Mouse (Mus musculus) liver, adult 2 months (tissue): ENCODE results near the gene Efcab6. TPM values are rescaled to one million over a fixed set of nuclear protein-coding genes. Genes with fewer than 3 reads are reported as not detected.

Experiments
- DNase-seq: peaks from one replicate; pipeline ENCODE4 v3.0.0-alpha.2; 2011; ENCODE audit warnings: low read depth, low spot score; ENCODE audit errors: extremely low read depth
- H3K27ac ChIP-seq: fragments of 200-500 bp; replicated peaks from 2 replicates; pipeline ENCODE4 v1.5.1; 2012; ENCODE audit warnings: low read depth, mild to moderate bottlenecking, control low read depth, inconsistent platforms, low read length; ENCODE audit not compliant: insufficient read depth
- H3K27me3 ChIP-seq: fragments of 200-500 bp; 2 replicates; pipeline ENCODE4 v1.6.1; 2012; ENCODE audit warnings: mild to moderate bottlenecking, moderate library complexity, low read length, inconsistent platforms; ENCODE audit not compliant: control insufficient read depth, insufficient read depth
- H3K36me3 ChIP-seq: fragments of 200-500 bp; 2 replicates; pipeline ENCODE4 v1.6.1; 2012; ENCODE audit warnings: low read length, inconsistent platforms; ENCODE audit not compliant: control insufficient read depth, insufficient read depth
- H3K4me1 ChIP-seq: fragments of 200-500 bp; 2 replicates; pipeline ENCODE4 v1.6.1; 2011; ENCODE audit warnings: low read length; ENCODE audit not compliant: control insufficient read depth, insufficient read depth
- H3K4me3 ChIP-seq: fragments of 200-500 bp; 2 replicates; pipeline ENCODE4 v1.5.1; 2011; ENCODE audit warnings: low read depth, mild to moderate bottlenecking, control low read depth, low read length, moderate library complexity; ENCODE audit not compliant: insufficient read depth
- H3K79me2 ChIP-seq: fragments of 200-500 bp; 2 replicates; pipeline ENCODE4 v1.6.1; 2012; ENCODE audit warnings: inconsistent platforms, mild to moderate bottlenecking, low read length, moderate library complexity; ENCODE audit not compliant: control insufficient read depth, insufficient read depth
- H3K9ac ChIP-seq: fragments of 200-500 bp; 2 replicates; pipeline ENCODE4 v1.6.1; 2012; ENCODE audit warnings: low read depth, mild to moderate bottlenecking, control low read depth, inconsistent platforms, low read length
- CTCF ChIP-seq: fragments of 200-500 bp; IDR thresholded peaks from 2 replicates; pipeline ENCODE4 v1.5.1; 2011; ENCODE audit warnings: low read depth, low read length, control low read depth
- POLR2A ChIP-seq: fragments of 200-500 bp; IDR thresholded peaks from 2 replicates; pipeline ENCODE4 v1.6.1; 2011; ENCODE audit warnings: low read length, control low read depth; ENCODE audit not compliant: insufficient read depth; ENCODE audit errors: extremely low read depth
- WGBS: fragments of 180-500 bp; shearing (Covaris S2); methylation state at CpG from one replicate; pipeline ENCODE4 v1.1.7; 2018; 5-methylcytosine and 5-hydroxymethylcytosine counted together
- polyA plus RNA-seq: library from polyadenylated mRNA; depleted of rRNA; stranded (reverse); fragments of >200 nt; gene quantifications from 2 replicates; pipeline ENCODE4 v1.2.3, GENCODE M21; 2012
- total RNA-seq: library from RNA; depleted of rRNA; stranded (reverse); fragments of >200 nt; gene quantifications from 2 replicates; pipeline ENCODE4 v1.2.3, GENCODE M21; 2014

Efcab6 gene
- total and polyA plus RNA-seq, 2 experiments, result not detected

DNA sequence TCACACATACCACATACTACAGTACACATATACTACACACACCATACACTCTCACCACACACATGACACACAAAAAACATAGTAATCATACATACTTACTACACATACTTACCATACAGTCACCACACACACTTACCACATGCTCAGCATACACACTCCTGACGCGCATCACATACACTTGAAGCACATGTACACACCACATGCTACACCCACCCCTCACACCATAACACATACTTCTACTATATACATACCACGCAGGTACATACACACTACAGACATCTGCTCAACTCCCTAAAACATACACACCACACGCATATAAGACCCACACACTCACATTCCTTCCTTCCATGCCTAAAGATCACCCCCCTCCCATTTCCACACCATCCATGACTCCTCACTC is 11.9 kb downstream of the Efcab6 start:
- WGBS, result 88% methylated on average over 4 of the region's 4 CpGs
- no peaks in the 10 kb centered on the region for H3K4me1 ChIP-seq
- TF ChIP-seq POLR2A (no peak), CTCF (no peak)
- no peak overlapping the region for H3K4me3 ChIP-seq
- H3K27me3 ChIP-seq, result no peaks in the 10 kb centered on the region; the same call in 1 of the 2 replicates
- H3K79me2 ChIP-seq, result no peaks in the 10 kb centered on the region
- no peak for DNase-seq
- no peak overlapping the region for H3K27ac ChIP-seq
- H3K36me3 ChIP-seq, result no peaks in the 10 kb centered on the region
- H3K9ac ChIP-seq, result no peak overlapping the region

DNA sequence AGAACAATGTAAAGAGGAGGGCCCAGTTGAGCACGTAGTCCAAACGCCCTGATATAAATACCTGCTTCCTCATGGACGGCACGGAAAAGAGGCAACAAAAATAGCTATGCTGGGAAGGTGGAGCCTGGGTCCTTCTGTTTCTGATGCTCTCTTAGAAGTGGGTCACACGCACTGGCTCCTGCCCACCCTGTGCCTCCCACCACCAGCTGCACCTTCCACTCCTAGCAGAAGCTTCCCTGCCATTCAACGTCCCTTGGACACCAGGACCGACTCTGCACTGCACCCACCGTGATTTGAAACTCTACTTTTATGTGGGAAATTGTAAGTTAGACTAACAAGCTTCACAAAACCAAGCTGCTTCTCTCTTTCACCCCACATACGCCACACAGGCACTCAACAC is 12.8 kb downstream of the Efcab6 start:
- no peak for DNase-seq
- Histone ChIP-seq H3K4me3 (no peak overlapping the region), H3K9ac (no peak overlapping the region), H3K36me3 (no peaks in the 10 kb centered on the region), H3K27ac (no peak overlapping the region), H3K4me1 (no peaks in the 10 kb centered on the region), H3K27me3 (no peaks in the 10 kb centered on the region; the same call in 1 of the 2 replicates), H3K79me2 (no peaks in the 10 kb centered on the region)
- TF ChIP-seq CTCF, result no peak
- TF ChIP-seq POLR2A, result no peak
- WGBS, result 73% methylated on average over 9 of the region's 9 CpGs

DNA sequence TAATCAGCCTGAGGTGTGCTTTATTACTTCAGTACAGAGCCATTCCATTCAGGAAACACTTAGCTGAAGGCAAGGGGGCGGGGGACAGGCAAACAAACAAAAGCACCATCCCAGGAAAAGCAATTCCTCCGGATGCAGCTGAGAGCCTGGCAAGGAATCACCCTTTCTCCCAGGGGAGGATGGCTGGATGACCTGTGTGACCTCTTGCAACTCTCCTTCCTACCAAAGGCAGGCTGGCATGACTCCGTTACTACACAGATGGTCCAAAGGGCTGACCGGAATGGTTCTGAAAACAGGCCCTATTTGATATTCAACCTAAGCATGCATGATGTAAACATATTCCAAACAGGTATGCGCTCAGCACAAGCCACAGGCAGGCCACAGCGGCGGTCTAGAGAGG is 15.6 kb downstream of the Efcab6 start:
- Histone ChIP-seq H3K36me3 (no peaks in the 10 kb centered on the region), H3K79me2 (no peaks in the 10 kb centered on the region), H3K9ac (no peak overlapping the region), H3K27ac (no peak overlapping the region), H3K4me1 (no peaks in the 10 kb centered on the region), H3K27me3 (no peaks in the 10 kb centered on the region; the same call in 1 of the 2 replicates), H3K4me3 (no peak overlapping the region)
- TF ChIP-seq POLR2A (no peak), CTCF (no peak)
- 69% methylated on average over 7 of the region's 7 CpGs for WGBS
- DNase-seq, result no peak

DNA sequence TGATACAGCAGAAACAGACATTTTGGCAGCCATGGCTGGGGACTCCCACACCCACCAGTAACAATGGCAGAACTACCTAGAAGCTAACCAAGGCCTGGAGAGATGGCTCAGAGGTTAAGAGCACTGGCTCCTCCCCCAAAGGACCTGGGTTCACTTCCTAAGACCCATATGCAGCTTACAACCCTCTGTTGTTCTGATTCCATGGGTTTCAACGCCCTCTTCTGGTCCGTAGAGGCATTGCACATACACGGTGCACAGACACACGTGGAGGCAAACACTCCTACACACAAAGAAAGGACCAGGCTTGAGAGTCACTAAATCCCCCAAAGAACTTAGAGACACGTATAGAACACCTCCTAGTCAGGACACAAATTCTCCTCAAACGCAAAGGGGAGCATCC is 19.6 kb downstream of the Efcab6 start:
- no peak for TF ChIP-seq CTCF
- no peak for TF ChIP-seq POLR2A
- Histone ChIP-seq H3K4me1 (no peaks in the 10 kb centered on the region), H3K9ac (no peak overlapping the region), H3K27me3 (no peaks in the 10 kb centered on the region), H3K27ac (no peak overlapping the region), H3K36me3 (no peaks in the 10 kb centered on the region), H3K79me2 (no peaks in the 10 kb centered on the region), H3K4me3 (no peak overlapping the region)
- WGBS, result 91% methylated on average over 6 of the region's 6 CpGs
- DNase-seq, result no peak

DNA sequence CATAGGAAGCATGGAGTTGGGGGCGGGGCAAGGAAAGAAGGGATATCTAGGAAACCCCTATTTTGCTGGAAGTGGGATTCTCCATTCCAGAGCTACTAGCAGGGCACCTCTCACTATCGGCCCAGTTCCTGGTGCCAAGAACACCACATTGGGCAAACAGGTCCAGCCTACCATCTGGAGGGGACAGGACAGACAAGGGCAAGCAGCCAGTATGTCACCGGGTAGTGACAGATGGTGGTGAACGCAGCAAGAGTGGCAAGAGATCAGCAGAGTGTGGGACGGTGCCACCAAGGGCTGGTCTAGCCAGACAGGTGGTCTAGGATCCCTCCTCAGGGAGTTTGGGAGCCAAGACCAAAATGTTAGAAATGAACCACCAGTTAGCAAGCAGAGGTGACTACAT is 28.1 kb downstream of the Efcab6 start:
- Histone ChIP-seq H3K36me3 (no peaks in the 10 kb centered on the region), H3K27ac (no peak overlapping the region), H3K79me2 (no peaks in the 10 kb centered on the region), H3K9ac (no peak overlapping the region), H3K4me1 (no peaks in the 10 kb centered on the region), H3K27me3 (peaks cover 2% of the 10 kb centered on the region; the same call in 1 of the 2 replicates), H3K4me3 (no peak overlapping the region)
- WGBS, result 80% methylated on average over 5 of the region's 5 CpGs
- TF ChIP-seq CTCF (no peak), POLR2A (no peak)
- no peak for DNase-seq

- H3K4me1 ChIP-seq, result no peaks in the 10 kb centered on the region
- no peak overlapping the region for H3K4me3 ChIP-seq
- no peaks in the 10 kb centered on the region for H3K79me2 ChIP-seq
- H3K36me3 ChIP-seq, result no peaks in the 10 kb centered on the region
- TF ChIP-seq CTCF, result no peak
- no peak for DNase-seq
- no peaks in the 10 kb centered on the region for H3K27me3 ChIP-seq
- 74% methylated on average over 8 of the region's 8 CpGs for WGBS
- H3K27ac ChIP-seq, result no peak overlapping the region
- H3K9ac ChIP-seq, result no peak overlapping the region
These were observed 39.5 kb downstream of the Efcab6 start for GRCm38 (mm10) chr15:84025651-84026050.
